Mouse (Mus musculus) liver, adult 2 months (tissue): Measurements from ENCODE around the gene Hspa1a. TPM values are rescaled to one million over a fixed set of nuclear protein-coding genes. Genes with fewer than 3 reads are reported as not detected.

ENCODE experiments used
- DNase-seq: peaks from one replicate; pipeline ENCODE4 v3.0.0-alpha.2; 2011; ENCODE audit warnings: low read depth, low spot score; ENCODE audit errors: extremely low read depth
- H3K27ac ChIP-seq: fragments of 200-500 bp; replicated peaks from 2 replicates; pipeline ENCODE4 v1.5.1; 2012; ENCODE audit warnings: low read depth, mild to moderate bottlenecking, control low read depth, inconsistent platforms, low read length; ENCODE audit not compliant: insufficient read depth
- H3K27me3 ChIP-seq: fragments of 200-500 bp; 2 replicates; pipeline ENCODE4 v1.6.1; 2012; ENCODE audit warnings: mild to moderate bottlenecking, moderate library complexity, low read length, inconsistent platforms; ENCODE audit not compliant: control insufficient read depth, insufficient read depth
- H3K36me3 ChIP-seq: fragments of 200-500 bp; 2 replicates; pipeline ENCODE4 v1.6.1; 2012; ENCODE audit warnings: low read length, inconsistent platforms; ENCODE audit not compliant: control insufficient read depth, insufficient read depth
- H3K4me1 ChIP-seq: fragments of 200-500 bp; 2 replicates; pipeline ENCODE4 v1.6.1; 2011; ENCODE audit warnings: low read length; ENCODE audit not compliant: control insufficient read depth, insufficient read depth
- H3K4me3 ChIP-seq: fragments of 200-500 bp; 2 replicates; pipeline ENCODE4 v1.5.1; 2011; ENCODE audit warnings: low read depth, mild to moderate bottlenecking, control low read depth, low read length, moderate library complexity; ENCODE audit not compliant: insufficient read depth
- H3K79me2 ChIP-seq: fragments of 200-500 bp; 2 replicates; pipeline ENCODE4 v1.6.1; 2012; ENCODE audit warnings: inconsistent platforms, mild to moderate bottlenecking, low read length, moderate library complexity; ENCODE audit not compliant: control insufficient read depth, insufficient read depth
- H3K9ac ChIP-seq: fragments of 200-500 bp; 2 replicates; pipeline ENCODE4 v1.6.1; 2012; ENCODE audit warnings: low read depth, mild to moderate bottlenecking, control low read depth, inconsistent platforms, low read length
- CTCF ChIP-seq: fragments of 200-500 bp; IDR thresholded peaks from 2 replicates; pipeline ENCODE4 v1.5.1; 2011; ENCODE audit warnings: low read depth, low read length, control low read depth
- POLR2A ChIP-seq: fragments of 200-500 bp; IDR thresholded peaks from 2 replicates; pipeline ENCODE4 v1.6.1; 2011; ENCODE audit warnings: low read length, control low read depth; ENCODE audit not compliant: insufficient read depth; ENCODE audit errors: extremely low read depth
- WGBS: fragments of 180-500 bp; shearing (Covaris S2); methylation state at CpG from one replicate; pipeline ENCODE4 v1.1.7; 2018; 5-methylcytosine and 5-hydroxymethylcytosine counted together
- polyA plus RNA-seq: library from polyadenylated mRNA; depleted of rRNA; stranded (reverse); fragments of >200 nt; gene quantifications from 2 replicates; pipeline ENCODE4 v1.2.3, GENCODE M21; 2012
- total RNA-seq: library from RNA; depleted of rRNA; stranded (reverse); fragments of >200 nt; gene quantifications from 2 replicates; pipeline ENCODE4 v1.2.3, GENCODE M21; 2014

Gene Hspa1a
- total and polyA plus RNA-seq, 2 experiments: 0.18 to 0.45 TPM

GRCm38 (mm10) chr17:34984218-34984617, 12.3 kb upstream of the Hspa1a start:
- no peaks in the 10 kb centered on the region for H3K27me3 ChIP-seq
- TF ChIP-seq POLR2A: no peak
- TF ChIP-seq CTCF: peak; percentile 21; the same call in 1 of the 2 replicates
- DNase-seq: peak; percentile 64
- H3K9ac ChIP-seq: no peak overlapping the region
- H3K27ac ChIP-seq: no peak overlapping the region
- peaks cover 11% of the 10 kb centered on the region for H3K36me3 ChIP-seq
- no peak overlapping the region for H3K4me3 ChIP-seq
- H3K4me1 ChIP-seq: peaks cover 15% of the 10 kb centered on the region
- 82% methylated on average over 2 of the region's 2 CpGs for WGBS
- no peaks in the 10 kb centered on the region for H3K79me2 ChIP-seq

- TF ChIP-seq POLR2A (no peak), CTCF (no peak)
- H3K4me3 ChIP-seq: peak overlapping the region; percentile 87
- no peaks in the 10 kb centered on the region for H3K79me2 ChIP-seq
- no peak for DNase-seq
- peak overlapping the region; percentile 95 for H3K9ac ChIP-seq
- no peaks in the 10 kb centered on the region for H3K27me3 ChIP-seq
- H3K27ac ChIP-seq: peak overlapping the region; percentile 97
- H3K36me3 ChIP-seq: peaks cover 11% of the 10 kb centered on the region
- under 1% methylated on average over 15 of the region's 15 CpGs for WGBS
- peaks cover 16% of the 10 kb centered on the region for H3K4me1 ChIP-seq
These were observed 10.4 kb upstream of the Hspa1a start for GRCm38 (mm10) chr17:34982328-34982727.

- peak within 1 kb of the TSS; percentile 95 for H3K9ac ChIP-seq
- H3K27me3 ChIP-seq: no peaks in the 10 kb centered on the region
- H3K27ac ChIP-seq: peak within 1 kb of the TSS; percentile 97
- peak within 1 kb of the TSS; percentile 87 for H3K4me3 ChIP-seq
- no peaks in the 10 kb centered on the region for H3K79me2 ChIP-seq
- peak; percentile 84 for DNase-seq
- TF ChIP-seq CTCF: no peak
- peak; percentile 81 for TF ChIP-seq POLR2A
- H3K36me3 ChIP-seq: peaks cover 10% of the 10 kb centered on the region
- H3K4me1 ChIP-seq: peaks cover 16% of the 10 kb centered on the region
- WGBS: under 1% methylated on average over 58 of the region's 58 CpGs
These were observed 9.8 kb upstream of the Hspa1a start, which contains the start of gene Lsm2 for GRCm38 (mm10) chr17:34981690-34982180. Gene Lsm2, plus strand, starts transcription at chr17:34981862.

- no peaks in the 10 kb centered on the region for H3K27me3 ChIP-seq
- peaks cover 19% of the 10 kb centered on the region for H3K4me1 ChIP-seq
These were observed 8.7 kb upstream of the Hspa1a start for GRCm38 (mm10) chr17:34980655-34981054.

GRCm38 (mm10) chr17:34979631-34980030, 7.7 kb upstream of the Hspa1a start:
- Histone ChIP-seq H3K9ac (peak overlapping the region; percentile 74), H3K79me2 (no peaks in the 10 kb centered on the region), H3K4me1 (peaks cover 26% of the 10 kb centered on the region), H3K27me3 (no peaks in the 10 kb centered on the region), H3K4me3 (peak overlapping the region; percentile 17; the same call in 1 of the 2 replicates), H3K36me3 (no peaks in the 10 kb centered on the region), H3K27ac (peak overlapping the region; percentile 98)
- peak; percentile 98 for DNase-seq
- TF ChIP-seq POLR2A (no peak), CTCF (no peak)
- 34% methylated on average over 4 of the region's 4 CpGs for WGBS

More at GRCm38 (mm10) chr17:34980655-34981054, 8.7 kb upstream of the Hspa1a start:
- peak; percentile 92 for DNase-seq
- Histone ChIP-seq H3K9ac (peak overlapping the region; percentile 60), H3K4me3 (peak overlapping the region; percentile 40), H3K79me2 (no peaks in the 10 kb centered on the region), H3K27ac (peak overlapping the region; percentile 98), H3K36me3 (peaks cover 1% of the 10 kb centered on the region; the same call in 1 of the 2 replicates)
- 5% methylated on average over 2 of the region's 2 CpGs for WGBS
- TF ChIP-seq POLR2A (no peak), CTCF (peak; percentile 48; the same call in 1 of the 2 replicates)

- 92% methylated on average over 27 of the region's 27 CpGs for WGBS
- TF ChIP-seq POLR2A (no peak), CTCF (no peak)
- H3K9ac ChIP-seq: no peak overlapping the region
- H3K4me1 ChIP-seq: peaks cover 26% of the 10 kb centered on the region
- no peaks in the 10 kb centered on the region for H3K27me3 ChIP-seq
- no peak overlapping the region for H3K27ac ChIP-seq
- H3K4me3 ChIP-seq: no peak overlapping the region
- H3K36me3 ChIP-seq: no peaks in the 10 kb centered on the region
- DNase-seq: no peak
- H3K79me2 ChIP-seq: no peaks in the 10 kb centered on the region
These were observed 6.3 kb upstream of the Hspa1a start for GRCm38 (mm10) chr17:34978239-34978638.
